Mouse (Mus musculus) liver, embryonic 12.5 days (tissue): ENCODE results near the gene Rftn1. TPM values are rescaled to one million over a fixed set of nuclear protein-coding genes. Genes with fewer than 3 reads are reported as not detected.

Experiments
- ATAC-seq: fragments of 200-750 bp; cut with Nextera tagmentation; 2 replicates; pipeline ENCODE4 v1.8.0; 2017; ENCODE audit warnings: moderate number of reproducible peaks, mild to moderate bottlenecking, moderate library complexity
- H3K27ac ChIP-seq: fragments of 300-500 bp; sonication (generic); 2 replicates; pipeline ENCODE4 v1.5.1; 2016; ENCODE audit warnings: mild to moderate bottlenecking
- H3K27me3 ChIP-seq: fragments of 300-500 bp; sonication (generic); replicated peaks from 2 replicates; pipeline ENCODE4 v1.6.1; 2016; ENCODE audit warnings: mild to moderate bottlenecking, moderate library complexity
- H3K36me3 ChIP-seq: fragments of 300-500 bp; sonication (generic); 2 replicates; pipeline ENCODE4 v1.6.1; 2016; ENCODE audit warnings: mild to moderate bottlenecking, moderate library complexity
- H3K4me1 ChIP-seq: fragments of 300-500 bp; sonication (generic); 2 replicates; pipeline ENCODE4 v1.6.1; 2016
- H3K4me2 ChIP-seq: fragments of 300-500 bp; sonication (generic); 2 replicates; pipeline ENCODE4 v1.6.1; 2016; ENCODE audit warnings: mild to moderate bottlenecking, moderate library complexity
- H3K4me3 ChIP-seq: fragments of 300-500 bp; sonication (generic); 2 replicates; pipeline ENCODE4 v1.5.1; 2016; ENCODE audit warnings: mild to moderate bottlenecking, moderate library complexity
- H3K9ac ChIP-seq: fragments of 300-500 bp; sonication (generic); 2 replicates; pipeline ENCODE4 v1.6.1; 2016; ENCODE audit warnings: mild to moderate bottlenecking, moderate library complexity
- H3K9me3 ChIP-seq: fragments of 300-500 bp; sonication (generic); replicated peaks from 2 replicates; pipeline ENCODE4 v1.6.1; 2016; ENCODE audit warnings: mild to moderate bottlenecking, moderate library complexity
- WGBS: fragments of 180-500 bp; shearing (Covaris S2); methylation state at CpG from one replicate; pipeline ENCODE4 v1.1.7; 2016; ENCODE audit not compliant: insufficient replicate concordance; 5-methylcytosine and 5-hydroxymethylcytosine counted together
- polyA plus RNA-seq: library from polyadenylated mRNA; unstranded; fragments of >200 nt; fragmentation: Nextera tagmentation; extraction: Ambion mirVana; gene quantifications from 2 replicates; pipeline ENCODE4 v1.2.1, GENCODE M21; 2016

The Rftn1 gene
- polyA plus RNA-seq, 1 experiment from 2014 or later: 11.0 TPM

GRCm38 (mm10) chr17:49996097-49996496 is 194.4 kb downstream of the Rftn1 start:
- Histone ChIP-seq H3K36me3 (peaks cover 10% of the 10 kb centered on the region), H3K9me3 (no peaks in the 10 kb centered on the region), H3K4me3 (no peak overlapping the region), H3K4me2 (no peak overlapping the region), H3K4me1 (no peaks in the 10 kb centered on the region), H3K27me3 (no peaks in the 10 kb centered on the region), H3K27ac (no peak overlapping the region), H3K9ac (no peak overlapping the region)
- WGBS: 76% methylated on average over 6 of the region's 6 CpGs
- ATAC-seq: no peak

- Histone ChIP-seq H3K4me1 (no peaks in the 10 kb centered on the region), H3K36me3 (peaks cover 9% of the 10 kb centered on the region), H3K27ac (no peak overlapping the region), H3K4me3 (no peak overlapping the region), H3K4me2 (no peak overlapping the region), H3K9me3 (no peaks in the 10 kb centered on the region), H3K9ac (no peak overlapping the region), H3K27me3 (no peaks in the 10 kb centered on the region)
- WGBS: 60% methylated on average over 3 of the region's 3 CpGs
- ATAC-seq: no peak
Measured at GRCm38 (mm10) chr17:49995226-49995625, 195.2 kb downstream of the Rftn1 start.

- no peaks in the 10 kb centered on the region for H3K27me3 ChIP-seq
- H3K36me3 ChIP-seq: no peaks in the 10 kb centered on the region
- H3K4me1 ChIP-seq: no peaks in the 10 kb centered on the region
- H3K4me2 ChIP-seq: no peak overlapping the region
- H3K9me3 ChIP-seq: no peaks in the 10 kb centered on the region
- H3K27ac ChIP-seq: peak overlapping the region; percentile 27; the same call in 1 of the 2 replicates
- 76% methylated on average over 3 of the region's 3 CpGs for WGBS
- H3K4me3 ChIP-seq: no peak overlapping the region
- H3K9ac ChIP-seq: no peak overlapping the region
- no peak for ATAC-seq
Measured at GRCm38 (mm10) chr17:49993631-49994030, 196.8 kb downstream of the Rftn1 start.

GRCm38 (mm10) chr17:49992625-49993603 is 197.6 kb downstream of the Rftn1 start:
- 0 out of 2 replicates have a peak overlapping the region, but pooled peaks have one; percentile 27 for H3K27ac ChIP-seq
- no peak overlapping the region for H3K4me3 ChIP-seq
- H3K9me3 ChIP-seq: no peaks in the 10 kb centered on the region
- no peak overlapping the region for H3K9ac ChIP-seq
- 79% methylated on average over 11 of the region's 11 CpGs for WGBS
- H3K4me2 ChIP-seq: no peak overlapping the region
- no peaks in the 10 kb centered on the region for H3K4me1 ChIP-seq
- no peaks in the 10 kb centered on the region for H3K36me3 ChIP-seq
- ATAC-seq: no peak
- H3K27me3 ChIP-seq: no peaks in the 10 kb centered on the region

- H3K36me3 ChIP-seq: no peaks in the 10 kb centered on the region
- H3K27me3 ChIP-seq: no peaks in the 10 kb centered on the region
- no peak overlapping the region for H3K27ac ChIP-seq
- no peak overlapping the region for H3K9ac ChIP-seq
- H3K4me1 ChIP-seq: 0 out of 2 replicates have a peak, but pooled peaks cover 3% of the 10 kb centered on the region
- no peak for ATAC-seq
- H3K9me3 ChIP-seq: no peaks in the 10 kb centered on the region
- no peak overlapping the region for H3K4me3 ChIP-seq
- 85% methylated on average over 8 of the region's 8 CpGs for WGBS
- no peak overlapping the region for H3K4me2 ChIP-seq
Measured at GRCm38 (mm10) chr17:49989583-49989982, 200.9 kb downstream of the Rftn1 start.

GRCm38 (mm10) chr17:49987095-49987494 is 203.4 kb downstream of the Rftn1 start:
- Histone ChIP-seq H3K36me3 (no peaks in the 10 kb centered on the region), H3K4me2 (no peak overlapping the region), H3K27me3 (no peaks in the 10 kb centered on the region), H3K4me1 (0 out of 2 replicates have a peak, but pooled peaks cover 10% of the 10 kb centered on the region), H3K9me3 (no peaks in the 10 kb centered on the region), H3K9ac (no peak overlapping the region), H3K27ac (no peak overlapping the region), H3K4me3 (no peak overlapping the region)
- no peak for ATAC-seq
- 76% methylated on average over 6 of the region's 6 CpGs for WGBS

- 0 out of 2 replicates have a peak, but pooled peaks cover 10% of the 10 kb centered on the region for H3K4me1 ChIP-seq
- no peak overlapping the region for H3K27ac ChIP-seq
- no peak overlapping the region for H3K4me3 ChIP-seq
- no peak overlapping the region for H3K4me2 ChIP-seq
- no peaks in the 10 kb centered on the region for H3K36me3 ChIP-seq
- H3K9me3 ChIP-seq: peaks cover 6% of the 10 kb centered on the region; the same call in 1 of the 2 replicates
- H3K27me3 ChIP-seq: no peaks in the 10 kb centered on the region
- no peak overlapping the region for H3K9ac ChIP-seq
- ATAC-seq: no peak
- whole genome bisulfite sequencing: 69% methylated on average over 5 of the region's 5 CpGs
Measured at GRCm38 (mm10) chr17:49983478-49983877, 207.0 kb downstream of the Rftn1 start.

- Histone ChIP-seq H3K9me3 (peaks cover 6% of the 10 kb centered on the region; the same call in 1 of the 2 replicates), H3K36me3 (no peaks in the 10 kb centered on the region), H3K27me3 (no peaks in the 10 kb centered on the region), H3K27ac (no peak overlapping the region), H3K4me1 (0 out of 2 replicates have a peak, but pooled peaks cover 10% of the 10 kb centered on the region), H3K4me3 (no peak overlapping the region), H3K9ac (no peak overlapping the region), H3K4me2 (no peak overlapping the region)
- ATAC-seq: no peak
- WGBS: 62% methylated on average over 6 of the region's 6 CpGs
Measured at GRCm38 (mm10) chr17:49982611-49983390, 207.7 kb downstream of the Rftn1 start.

GRCm38 (mm10) chr17:49981591-49981990 is 208.9 kb downstream of the Rftn1 start:
- Histone ChIP-seq H3K27ac (no peak overlapping the region), H3K27me3 (no peaks in the 10 kb centered on the region), H3K36me3 (no peaks in the 10 kb centered on the region), H3K4me3 (no peak overlapping the region), H3K4me1 (0 out of 2 replicates have a peak, but pooled peaks cover 7% of the 10 kb centered on the region), H3K9ac (no peak overlapping the region), H3K9me3 (peaks cover 6% of the 10 kb centered on the region; the same call in 1 of the 2 replicates), H3K4me2 (no peak overlapping the region)
- ATAC-seq: peak; percentile 44; the same call in 1 of the 2 replicates
- WGBS: 86% methylated on average over 4 of the region's 4 CpGs

- no peak for ATAC-seq
- H3K4me1 ChIP-seq: 0 out of 2 replicates have a peak, but pooled peaks cover 7% of the 10 kb centered on the region
- no peaks in the 10 kb centered on the region for H3K27me3 ChIP-seq
- H3K4me3 ChIP-seq: no peak overlapping the region
- no peak overlapping the region for H3K4me2 ChIP-seq
- no peak overlapping the region for H3K27ac ChIP-seq
- no peak overlapping the region for H3K9ac ChIP-seq
- WGBS: 80% methylated on average over 4 of the region's 4 CpGs
- H3K36me3 ChIP-seq: no peaks in the 10 kb centered on the region
- H3K9me3 ChIP-seq: peaks cover 6% of the 10 kb centered on the region; the same call in 1 of the 2 replicates
Measured at GRCm38 (mm10) chr17:49979761-49980285, 210.7 kb downstream of the Rftn1 start.

GRCm38 (mm10) chr17:49977424-49977790 is 213.1 kb downstream of the Rftn1 start:
- H3K9me3 ChIP-seq: peaks cover 6% of the 10 kb centered on the region; the same call in 1 of the 2 replicates
- H3K36me3 ChIP-seq: no peaks in the 10 kb centered on the region
- H3K27me3 ChIP-seq: no peaks in the 10 kb centered on the region
- WGBS: 71% methylated on average over 3 of the region's 3 CpGs
- H3K4me1 ChIP-seq: no peaks in the 10 kb centered on the region
- no peak for ATAC-seq
- no peak overlapping the region for H3K9ac ChIP-seq
- no peak overlapping the region for H3K27ac ChIP-seq
- H3K4me3 ChIP-seq: no peak overlapping the region
- H3K4me2 ChIP-seq: no peak overlapping the region
